Mouse (Mus musculus) fat pad, adult 2 months (tissue): ENCODE data around the gene Gadd45b.

Experiments
- DNase-seq: peaks from one replicate; pipeline ENCODE4 v3.0.0-alpha.2; 2011; ENCODE audit warnings: low read depth, low spot score; ENCODE audit errors: extremely low read depth

Gene Gadd45b

DNA sequence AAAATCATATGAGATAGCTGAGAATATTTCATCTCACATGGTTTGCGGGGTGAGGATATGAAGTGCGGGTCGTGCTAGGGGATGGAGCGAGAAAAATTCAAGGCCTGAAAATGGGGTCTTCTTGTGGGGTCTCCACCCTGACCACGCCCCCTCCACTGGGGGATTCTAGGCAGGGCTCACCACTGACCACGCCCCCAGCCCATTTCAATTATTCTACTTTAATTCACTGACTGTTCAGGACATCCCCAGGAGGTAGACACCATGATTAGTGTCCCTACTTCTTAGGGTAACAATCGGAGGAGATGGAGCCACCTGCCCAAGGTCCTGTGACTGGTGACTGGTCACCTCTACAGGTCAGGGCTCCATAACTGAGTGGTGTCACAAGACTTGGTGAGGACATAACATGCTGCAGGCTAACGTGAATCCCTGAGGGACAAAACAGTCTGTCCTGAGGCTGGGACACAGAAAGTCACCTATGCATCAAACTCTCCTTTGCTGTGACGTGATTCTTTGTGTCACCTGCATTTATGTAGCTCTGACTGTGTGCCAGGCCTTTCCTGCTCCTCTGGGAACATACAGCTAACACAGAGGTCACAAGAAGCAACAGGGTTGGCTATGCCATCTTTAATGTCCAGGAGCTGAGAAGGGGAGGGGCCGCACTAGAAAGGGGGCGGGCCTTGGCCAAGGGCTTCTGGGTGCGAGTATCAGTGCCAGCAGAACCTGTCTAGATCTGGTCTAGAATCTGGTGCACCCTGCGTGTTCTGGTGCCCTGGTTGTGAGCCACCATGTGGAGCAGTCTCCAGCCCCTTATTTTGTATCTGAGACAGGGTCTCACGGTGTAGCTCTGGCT lies 4.5 kb downstream of the Gadd45b start:
- no peak for DNase-seq

DNA sequence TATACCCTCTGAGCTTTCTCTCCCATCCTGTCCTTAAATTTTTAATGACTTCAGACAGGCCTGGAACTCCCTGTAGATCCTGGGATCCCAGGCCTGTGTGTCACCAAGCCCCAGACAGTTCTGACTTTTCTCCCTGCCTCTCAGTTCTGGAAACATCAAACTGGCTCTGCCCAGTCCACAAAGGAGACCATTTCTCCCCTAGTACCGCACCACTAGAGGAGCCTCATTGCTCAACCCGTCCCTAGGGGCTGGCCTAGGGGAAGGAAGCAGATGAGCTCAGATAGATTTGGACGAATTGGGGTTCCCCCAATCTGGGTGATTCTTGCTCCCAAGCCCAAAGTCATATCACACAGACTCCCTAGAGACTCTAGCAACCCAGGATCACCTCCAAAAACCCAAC lies 5.4 kb downstream of the Gadd45b start:
- DNase-seq, result no peak

DNA sequence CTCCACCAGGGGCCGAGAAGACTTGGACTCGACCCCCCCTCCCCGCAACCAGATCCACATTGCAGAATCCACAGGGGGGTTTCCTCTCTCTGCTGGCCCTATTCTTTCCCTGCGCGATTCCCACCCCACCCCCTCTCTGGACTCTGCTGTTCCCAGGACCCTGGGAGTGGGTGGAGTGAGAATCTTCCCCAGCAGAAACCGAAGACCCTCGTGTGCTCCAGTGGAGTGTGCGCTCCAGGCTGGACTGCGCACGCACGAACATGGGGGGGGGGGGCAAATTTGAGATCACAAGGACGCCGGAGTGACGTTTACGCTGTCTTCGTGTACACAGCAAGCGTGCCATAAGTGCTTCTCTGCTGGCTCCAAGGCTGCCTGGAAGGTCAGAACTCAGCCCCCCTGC lies 5.8 kb downstream of the Gadd45b start:
- no peak for DNase-seq

DNA sequence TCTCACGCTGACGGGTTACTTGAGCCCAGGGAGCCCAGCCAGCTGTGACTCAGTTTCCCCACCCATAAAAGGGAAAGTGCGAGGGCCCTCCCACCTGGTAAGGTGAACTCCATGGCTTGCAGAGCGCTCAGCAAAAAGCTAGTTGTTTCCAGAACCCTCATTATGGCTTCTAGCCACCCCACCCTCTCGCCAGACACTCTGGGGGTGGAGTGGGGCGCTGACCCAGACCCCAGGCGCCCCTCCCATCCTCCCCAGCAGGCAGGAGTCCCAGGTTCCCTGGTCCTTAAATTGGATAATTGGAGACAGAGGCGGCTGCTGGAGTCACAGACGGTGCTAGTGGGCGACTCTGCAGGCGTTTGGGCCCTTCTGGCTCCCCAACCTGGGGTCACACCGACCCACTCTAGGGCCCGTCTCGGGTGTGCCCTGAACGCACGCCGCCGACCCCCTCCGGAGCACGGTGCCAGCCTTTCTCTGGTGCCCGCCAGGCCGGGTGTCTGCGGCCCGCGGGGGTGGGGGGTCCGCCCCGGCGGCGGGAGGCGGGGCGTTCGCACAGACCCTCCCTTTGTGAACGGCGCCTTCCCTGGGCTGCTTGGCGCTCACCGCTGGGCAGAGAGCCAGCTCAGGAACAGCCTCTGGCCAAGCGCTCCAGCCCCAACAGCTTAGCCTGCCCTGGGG lies 6.4 kb downstream of the Gadd45b start:
- DNase-seq, result no peak

DNA sequence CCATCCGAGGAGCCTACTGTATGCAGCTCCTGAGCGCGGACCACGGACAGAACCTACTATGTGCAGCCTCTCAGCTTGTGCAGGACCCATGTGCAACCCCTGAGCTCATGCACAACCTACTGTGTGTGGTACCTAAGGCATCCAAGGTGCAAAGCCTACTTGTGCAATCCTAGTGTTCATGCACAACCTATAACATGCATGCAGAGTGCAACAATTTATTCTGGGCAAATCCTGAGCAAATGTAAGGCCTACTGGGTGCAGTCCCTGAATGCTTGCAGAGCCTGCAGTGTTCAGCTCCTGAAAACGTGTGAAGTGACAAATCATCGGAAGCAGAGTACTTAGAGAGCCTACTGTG lies 6.9 kb downstream of the Gadd45b start:
- no peak for DNase-seq

DNA sequence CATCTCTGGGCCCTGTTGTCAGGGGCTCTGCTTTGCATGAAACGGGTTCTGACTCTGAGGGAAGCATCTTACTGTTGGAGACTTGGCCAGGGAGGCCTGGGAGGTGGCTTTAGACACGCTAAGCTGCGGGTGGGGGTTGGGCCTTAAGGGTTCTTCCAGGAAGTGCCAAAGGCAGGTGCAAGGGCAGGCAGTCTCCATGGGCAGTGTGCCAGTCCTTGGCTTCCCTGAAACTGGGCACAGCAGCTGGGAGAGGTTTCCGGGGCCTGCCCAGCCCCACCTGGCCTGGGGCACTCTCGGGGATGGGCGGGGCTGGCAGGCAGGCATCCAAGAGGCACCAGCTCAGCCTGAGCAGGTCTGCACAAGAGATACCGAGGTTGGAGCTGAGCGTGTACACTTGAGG lies 7.8 kb downstream of the Gadd45b start:
- DNase-seq, result no peak

DNA sequence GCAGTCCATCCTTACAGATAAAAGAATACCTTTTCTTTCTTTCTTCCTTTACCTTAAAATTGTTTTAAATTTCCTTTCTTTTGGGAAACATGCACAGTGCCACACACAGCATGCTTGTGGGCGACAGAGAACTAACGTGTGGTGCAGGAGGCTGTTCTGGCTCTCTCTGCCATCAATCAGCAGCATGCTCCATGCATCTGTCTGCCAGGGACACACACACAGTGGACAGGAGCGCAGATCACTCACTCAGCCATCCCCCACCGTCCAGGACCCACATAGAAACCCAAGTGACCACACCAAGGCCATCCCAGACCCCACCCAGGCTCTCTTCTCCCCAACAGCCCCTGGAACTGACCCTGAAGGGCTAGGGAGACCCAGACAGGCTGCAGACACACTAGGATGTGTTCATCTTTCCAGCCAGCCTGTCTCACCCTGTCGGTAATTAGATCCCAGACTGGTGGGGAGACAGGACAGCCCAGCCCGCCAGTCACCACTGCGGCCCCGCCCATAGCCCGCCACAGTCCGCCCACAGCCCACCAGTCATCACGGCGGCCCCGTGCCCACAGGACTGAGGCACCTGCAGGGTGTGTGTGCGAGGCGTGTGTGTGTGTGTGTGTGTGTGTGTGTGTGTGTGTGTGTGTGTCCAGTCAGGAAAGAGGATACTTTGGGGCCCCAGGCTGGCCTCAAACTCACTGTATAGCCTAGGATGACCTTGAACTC lies 9.1 kb downstream of the Gadd45b start:
- no peak for DNase-seq

DNA sequence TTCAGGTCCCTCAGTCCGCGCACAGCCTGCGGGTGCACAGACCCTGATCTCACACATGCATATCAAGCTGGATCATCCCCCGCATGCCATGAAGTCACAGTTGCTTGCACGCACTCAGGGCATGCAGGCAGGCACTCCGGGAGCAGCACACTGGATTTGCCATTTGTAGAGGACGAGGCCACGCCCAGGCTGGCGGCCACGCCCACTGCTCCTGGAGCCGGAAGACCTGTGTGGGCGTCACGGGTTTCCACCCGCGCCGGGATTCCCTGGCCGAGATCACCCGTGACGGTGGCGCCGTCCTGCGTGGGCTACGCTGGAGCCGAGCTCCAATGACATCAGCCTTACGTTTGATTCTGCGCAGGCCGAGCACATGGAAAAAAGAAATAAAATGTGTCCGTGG lies 9.8 kb downstream of the Gadd45b start:
- DNase-seq, result no peak

DNA sequence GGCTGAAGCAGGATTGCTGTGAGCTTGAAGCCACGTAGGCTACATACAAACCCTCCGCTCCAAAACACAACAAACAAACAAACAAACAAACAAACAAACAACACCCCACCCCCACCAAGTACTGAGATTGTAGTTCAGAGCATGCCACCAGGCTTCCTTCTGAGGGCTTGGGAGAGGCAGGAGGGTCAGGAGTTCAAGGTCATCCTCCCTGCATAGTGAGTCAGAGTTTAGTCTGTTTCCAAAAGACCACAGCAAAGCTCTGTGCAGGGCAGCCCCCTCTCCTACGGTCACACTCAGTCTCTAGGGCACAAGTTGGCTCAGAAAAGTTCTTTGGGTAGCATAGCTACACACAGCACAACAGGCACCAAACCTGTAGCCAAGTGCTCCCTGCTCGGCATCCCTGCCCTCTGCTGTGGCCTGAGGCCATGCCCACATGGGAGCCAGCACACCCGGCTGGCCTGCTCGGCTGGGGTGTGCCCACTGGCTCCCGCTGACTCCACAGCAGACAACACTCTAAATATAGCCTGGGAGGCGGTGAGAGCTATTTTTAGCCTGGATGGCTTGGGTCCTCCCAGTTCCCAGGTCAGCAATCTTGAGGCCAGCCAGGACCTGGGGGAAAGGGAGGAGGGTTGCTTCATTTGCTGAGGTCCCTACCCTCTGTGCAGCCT lies 10.6 kb downstream of the Gadd45b start:
- no peak for DNase-seq

DNA sequence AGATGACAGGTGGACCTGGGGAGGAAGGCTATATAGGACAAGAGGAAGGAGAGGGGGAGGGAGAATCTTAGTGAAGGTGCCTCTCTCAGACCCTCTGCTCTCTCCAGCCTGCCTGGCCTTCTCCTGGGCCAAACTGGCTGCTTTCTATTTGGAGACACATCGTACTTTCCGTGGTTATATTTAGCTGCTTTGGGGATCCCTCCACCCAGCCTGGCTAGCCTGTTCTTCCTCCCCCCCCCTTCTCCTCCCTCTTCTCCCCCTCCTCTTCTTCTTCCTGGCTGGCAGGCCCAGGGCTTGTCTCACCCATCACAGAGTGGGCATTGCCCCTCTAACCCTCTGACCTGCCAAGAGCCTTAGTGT lies 11.1 kb downstream of the Gadd45b start:
- no peak for DNase-seq

DNA sequence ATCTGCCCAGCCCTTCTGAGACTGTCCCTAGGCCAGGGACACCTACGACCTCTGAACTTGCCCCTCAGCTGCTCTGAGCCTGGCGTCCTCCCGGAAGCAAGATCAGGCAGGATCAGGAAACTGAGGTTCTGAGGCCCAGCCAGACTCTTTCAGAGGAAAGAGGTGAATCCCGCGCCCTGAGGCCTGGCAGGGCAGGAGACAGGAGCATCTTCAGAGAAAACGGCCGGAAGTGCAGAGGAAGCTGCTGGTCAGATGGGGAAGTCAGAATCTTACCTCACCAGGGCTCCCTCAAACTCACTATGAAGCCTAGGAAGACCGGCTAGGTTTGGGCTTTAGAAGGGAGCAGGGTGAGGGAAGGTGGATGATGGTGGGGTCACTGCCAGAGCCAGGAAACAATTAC lies 13.0 kb downstream of the Gadd45b start:
- no peak for DNase-seq

DNA sequence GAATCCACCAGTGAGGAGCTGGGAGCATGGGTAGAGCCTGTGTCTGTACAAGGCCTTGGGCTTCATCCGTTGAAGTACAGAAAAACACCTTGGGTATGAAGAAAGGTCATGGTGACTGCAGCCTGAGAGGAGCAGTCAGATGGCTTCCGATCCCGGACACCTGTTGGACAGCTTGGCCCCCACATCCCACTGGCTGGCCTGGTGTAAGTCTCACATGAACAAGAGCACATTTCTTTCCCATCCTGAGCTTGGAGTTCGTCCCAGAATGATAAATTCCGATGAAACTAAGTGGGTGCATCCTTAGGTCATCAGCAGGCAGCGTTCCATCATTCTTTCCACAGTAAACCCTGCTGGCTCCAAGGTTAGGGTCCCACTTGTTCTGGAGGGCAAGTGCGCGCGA lies 13.8 kb downstream of the Gadd45b start:
- DNase-seq, result no peak

DNA sequence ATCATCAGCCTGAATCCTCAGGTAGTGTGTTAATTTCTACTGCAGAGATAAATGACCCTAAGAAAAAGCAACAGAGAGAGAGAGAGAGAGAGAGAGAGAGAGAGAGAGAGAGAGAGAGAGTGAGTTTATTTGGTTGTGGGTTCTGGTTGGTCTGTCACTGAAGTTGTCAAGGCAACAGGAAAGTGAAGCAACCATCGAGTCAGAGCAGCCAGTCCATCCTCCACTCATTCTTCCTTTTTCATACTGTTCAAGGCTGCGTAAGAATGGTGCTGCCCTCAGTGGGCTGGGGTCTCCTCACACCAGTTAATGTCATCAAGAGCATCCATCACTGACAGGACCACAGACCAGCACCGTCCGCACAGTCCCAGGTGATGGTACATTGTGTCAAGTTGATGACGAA lies 14.4 kb downstream of the Gadd45b start:
- DNase-seq, result no peak

DNA sequence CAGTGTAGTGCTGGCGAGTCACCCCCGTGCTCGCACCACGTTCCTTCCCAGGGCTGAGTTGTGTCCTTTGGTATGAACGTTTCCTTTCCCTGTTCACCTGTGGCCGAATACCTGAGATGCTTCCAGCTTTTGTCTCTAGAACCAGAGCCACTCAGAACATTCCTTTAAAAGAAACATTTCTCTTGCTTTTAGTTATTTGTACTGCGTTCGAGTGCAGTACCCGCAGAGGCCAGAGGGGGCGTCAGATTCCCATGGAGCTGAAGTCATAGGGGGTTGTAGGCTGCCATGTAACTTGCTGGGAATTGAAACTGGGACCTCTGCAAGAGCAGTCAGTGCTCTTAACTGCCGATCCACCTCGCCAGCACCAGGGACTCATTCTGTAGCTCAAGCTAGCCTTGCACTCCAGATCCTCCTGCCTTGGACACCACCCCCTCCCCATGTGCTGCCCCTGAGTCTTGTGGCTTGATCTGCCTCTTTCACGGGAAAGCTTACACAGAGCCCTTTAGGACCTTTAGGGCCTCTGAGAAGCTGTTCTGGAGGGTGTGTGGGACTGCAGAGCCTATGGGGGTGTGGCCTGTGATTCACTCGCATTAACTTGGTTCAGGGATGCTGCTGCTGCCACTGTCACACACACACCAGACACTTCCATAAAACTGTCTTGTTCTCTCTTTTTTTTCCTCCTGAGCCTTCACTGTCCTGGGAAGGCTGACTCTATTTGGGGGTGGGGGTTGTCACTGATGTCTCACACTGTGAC lies 17.0 kb downstream of the Gadd45b start:
- no peak for DNase-seq

DNA sequence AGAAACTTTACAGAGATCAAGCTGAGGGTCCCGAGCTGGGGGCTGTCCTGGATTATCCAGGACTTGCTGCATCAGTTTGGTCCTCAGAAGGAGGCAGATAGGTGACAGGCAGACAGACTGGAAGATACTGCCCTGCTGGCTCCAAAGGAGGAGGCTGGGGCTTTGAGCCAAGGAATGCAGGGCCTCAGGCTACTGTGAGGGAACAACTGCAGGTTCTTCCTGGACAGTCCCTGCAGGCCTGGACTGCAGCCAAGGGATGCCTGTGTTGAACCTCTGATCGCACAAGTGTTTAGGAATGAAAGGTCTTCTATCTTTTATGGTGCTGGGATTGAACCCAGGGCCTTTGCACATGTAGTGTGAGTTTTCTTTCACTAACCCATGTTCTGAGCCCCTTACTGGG lies 17.9 kb downstream of the Gadd45b start:
- no peak for DNase-seq

DNA sequence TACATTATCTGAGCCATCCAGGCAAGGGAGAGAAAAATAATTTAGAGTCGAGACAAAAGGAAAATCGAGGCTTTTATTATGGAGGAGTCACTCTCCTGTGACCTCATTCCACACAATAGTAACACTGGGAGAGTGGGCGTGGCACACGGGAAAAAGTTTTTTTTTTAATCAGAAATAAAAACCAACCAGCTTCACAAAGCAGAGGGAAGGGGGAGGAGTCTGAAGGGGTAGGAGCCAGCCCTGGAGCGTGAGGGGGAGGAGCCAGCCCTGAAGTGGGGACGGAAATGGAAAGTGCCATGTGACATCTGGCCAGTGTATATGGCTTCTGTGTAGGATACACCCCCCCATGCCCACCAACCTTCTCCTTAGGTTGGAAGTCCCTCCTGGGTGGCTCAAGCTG lies 18.7 kb downstream of the Gadd45b start:
- no peak for DNase-seq

DNA sequence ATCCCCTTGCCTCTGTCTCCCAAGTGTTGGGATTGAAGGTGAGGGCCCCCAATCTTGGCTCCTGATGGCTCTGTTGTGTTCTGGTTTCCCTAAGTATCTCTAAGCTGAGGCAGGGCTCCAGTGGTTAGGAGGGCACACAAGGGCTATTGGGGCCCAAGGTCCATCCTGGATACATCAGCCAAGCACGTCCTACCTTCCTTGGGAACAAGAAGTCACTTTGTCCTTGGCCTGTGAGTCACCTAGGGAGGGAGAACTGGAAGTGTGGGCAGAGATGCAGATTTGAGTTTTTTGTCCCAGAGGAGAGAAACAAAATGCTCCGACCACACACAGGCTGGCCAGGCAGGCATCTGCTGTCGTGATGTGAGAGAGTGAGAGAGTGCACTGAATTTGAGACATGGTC lies 19.2 kb downstream of the Gadd45b start:
- no peak for DNase-seq

DNA sequence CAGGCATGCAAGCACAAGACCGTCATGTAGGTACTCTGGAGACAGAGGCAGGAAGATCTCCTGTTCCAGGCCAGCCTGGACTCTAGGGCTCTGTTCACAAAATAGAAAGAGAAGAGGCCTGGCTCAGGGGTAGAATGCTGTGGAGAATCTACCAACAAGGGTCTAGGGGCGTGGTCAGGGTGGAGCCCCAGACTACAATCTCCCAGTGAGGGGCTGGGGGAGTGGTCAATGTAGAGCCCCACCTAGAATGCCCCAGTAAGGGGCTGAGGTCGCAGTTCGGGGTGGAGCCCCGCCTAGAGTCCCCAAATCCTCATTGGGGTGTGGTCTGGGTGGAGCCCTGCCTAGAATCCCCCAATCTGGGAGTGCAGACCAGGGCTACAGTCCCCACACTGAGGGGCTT lies 20.4 kb downstream of the Gadd45b start:
- DNase-seq, result no peak

DNA sequence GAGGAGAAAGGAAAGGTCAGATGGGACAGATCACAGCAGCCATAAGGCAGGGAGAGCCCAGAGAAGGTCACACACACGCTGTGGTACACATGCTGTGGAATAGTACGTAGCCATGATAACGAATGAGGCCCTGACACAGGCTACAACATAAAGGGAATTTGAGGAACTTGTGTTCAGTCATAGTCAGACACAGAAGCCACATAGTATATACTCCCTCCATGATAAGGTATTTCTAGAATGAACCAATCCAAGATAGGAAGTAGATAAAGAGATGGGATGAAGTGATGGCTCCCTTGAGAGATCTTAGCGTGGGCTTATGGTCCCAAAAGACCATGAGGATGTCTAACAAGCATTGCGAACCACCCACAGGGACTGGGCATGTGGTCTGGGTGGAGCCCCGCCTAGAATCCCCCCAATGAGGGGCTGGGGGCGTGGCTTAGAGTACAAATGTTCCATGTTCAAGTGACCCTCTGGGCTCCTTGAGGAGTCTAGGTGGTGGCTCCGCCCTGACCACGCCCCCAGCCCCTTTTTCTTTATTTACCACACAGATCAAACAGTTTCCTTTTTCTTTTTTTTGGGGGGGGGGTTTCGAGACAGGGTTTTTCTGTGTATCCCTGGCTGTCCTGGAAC lies 22.0 kb downstream of the Gadd45b start:
- DNase-seq, result no peak

DNA sequence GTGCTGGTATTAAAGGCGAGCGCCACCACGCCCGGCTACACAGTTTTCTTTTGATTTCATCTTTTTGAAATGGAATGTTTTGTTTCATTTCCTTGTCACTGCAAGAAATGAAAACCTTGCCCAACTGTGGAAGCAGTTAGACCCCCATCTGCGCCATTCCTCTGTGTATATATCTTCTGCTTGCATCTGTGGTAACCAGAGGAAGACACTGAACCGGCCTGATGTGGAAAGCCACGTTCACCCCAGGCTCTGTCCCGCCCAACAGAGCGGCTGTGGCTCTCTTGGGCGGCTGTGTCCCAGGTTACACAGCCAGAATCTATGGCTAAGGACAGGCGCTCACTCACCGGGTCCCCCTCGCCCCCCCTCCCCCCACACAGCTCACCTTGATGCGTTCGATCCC lies 22.6 kb downstream of the Gadd45b start:
- DNase-seq, result no peak

DNA sequence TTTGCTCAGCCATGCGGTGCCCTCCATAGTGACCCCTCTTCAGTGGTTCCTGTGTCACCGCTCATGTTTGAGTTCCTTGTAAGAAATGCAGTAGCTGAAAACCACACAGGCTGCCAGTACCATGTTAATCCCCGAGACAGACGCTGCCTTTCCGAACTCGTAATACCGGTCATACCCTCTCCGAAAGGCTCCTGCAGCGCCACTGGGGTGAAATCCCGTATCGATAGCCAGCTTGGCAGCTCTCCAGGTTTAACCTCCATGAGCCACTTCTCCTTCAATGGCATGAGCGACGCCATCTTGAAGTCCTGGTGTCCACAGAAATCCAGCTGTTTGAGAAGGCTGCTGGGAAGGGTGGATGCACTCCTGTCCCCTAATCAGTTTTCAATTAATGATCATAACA lies 24.5 kb downstream of the Gadd45b start:
- peak; percentile 56 for DNase-seq
